Mouse (Mus musculus) olfactory bulb, adult 2 months (tissue): ENCODE measurements at regions not wholly inside any gene's neighbourhood (a gene's known extent, or its start where the extent isn't known, plus 50 kb on each side); places are given as distances from the start of the nearest gene placed in this dataset.

Source experiments
- H3K27ac ChIP-seq: fragments of 200-500 bp; 2 replicates; pipeline ENCODE4 v1.5.1; 2012; ENCODE audit warnings: low read depth, low read length; ENCODE audit not compliant: insufficient read depth
- H3K4me1 ChIP-seq: fragments of 200-500 bp; 2 replicates; pipeline ENCODE4 v1.6.1; 2012; ENCODE audit warnings: low read length; ENCODE audit not compliant: control insufficient read depth, insufficient read depth
- H3K4me3 ChIP-seq: fragments of 200-500 bp; 2 replicates; pipeline ENCODE4 v1.5.1; 2012; ENCODE audit warnings: mild to moderate bottlenecking, low read depth, low read length, moderate library complexity; ENCODE audit not compliant: insufficient read depth
- CTCF ChIP-seq: fragments of 200-500 bp; IDR thresholded peaks from 2 replicates; pipeline ENCODE4 v1.5.1; 2012; ENCODE audit warnings: low read depth, mild to moderate bottlenecking, low read length, moderate library complexity; ENCODE audit not compliant: insufficient read depth
- POLR2A ChIP-seq: fragments of 200-500 bp; IDR thresholded peaks from 2 replicates; pipeline ENCODE4 v1.6.1; 2012; ENCODE audit warnings: mild to moderate bottlenecking, low read depth, low read length, moderate library complexity; ENCODE audit not compliant: insufficient read depth
- WGBS: fragments of 180-500 bp; shearing (Covaris S2); methylation state at CpG from one replicate; pipeline ENCODE4 v1.1.7; 2018; 5-methylcytosine and 5-hydroxymethylcytosine counted together

GRCm38 (mm10) chr15:61161397-61161796, 238.6 kb upstream of the A1bg start:
- no peak overlapping the region for H3K27ac ChIP-seq
- H3K4me3 ChIP-seq = no peak overlapping the region
- peaks cover 8% of the 10 kb centered on the region; the same call in 1 of the 2 replicates for H3K4me1 ChIP-seq
- TF ChIP-seq CTCF (no peak), POLR2A (no peak)
- WGBS = 74% methylated on average over 5 of the region's 5 CpGs

GRCm38 (mm10) chr15:61160666-61161065, 237.9 kb upstream of the A1bg start:
- Histone ChIP-seq H3K27ac (no peak overlapping the region), H3K4me1 (peaks cover 8% of the 10 kb centered on the region; the same call in 1 of the 2 replicates), H3K4me3 (no peak overlapping the region)
- WGBS = 88% methylated on average over 1 of the region's 1 CpGs
- TF ChIP-seq POLR2A (no peak), CTCF (no peak)

GRCm38 (mm10) chr15:61159552-61159951, 236.7 kb upstream of the A1bg start:
- TF ChIP-seq POLR2A (no peak), CTCF (no peak)
- no peak overlapping the region for H3K4me3 ChIP-seq
- peaks cover 8% of the 10 kb centered on the region; the same call in 1 of the 2 replicates for H3K4me1 ChIP-seq
- H3K27ac ChIP-seq = no peak overlapping the region
- WGBS = 97% methylated on average over 5 of the region's 5 CpGs

- Histone ChIP-seq H3K27ac (no peak overlapping the region), H3K4me1 (peaks cover 8% of the 10 kb centered on the region; the same call in 1 of the 2 replicates), H3K4me3 (peak overlapping the region; percentile 41)
- WGBS = 20% methylated on average over 13 of the region's 13 CpGs
- TF ChIP-seq POLR2A = no peak
- TF ChIP-seq CTCF = no peak
Observed at GRCm38 (mm10) chr15:61158041-61158545, 235.3 kb upstream of the A1bg start.

- peak; percentile 96 for TF ChIP-seq CTCF
- TF ChIP-seq POLR2A = no peak
- no peak overlapping the region for H3K27ac ChIP-seq
- H3K4me3 ChIP-seq = no peak overlapping the region
- 2% methylated on average over 13 of the region's 13 CpGs for WGBS
- H3K4me1 ChIP-seq = peaks cover 8% of the 10 kb centered on the region; the same call in 1 of the 2 replicates
Observed at GRCm38 (mm10) chr15:61157543-61157942, 234.7 kb upstream of the A1bg start.

- TF ChIP-seq POLR2A = no peak
- Histone ChIP-seq H3K4me3 (no peak overlapping the region), H3K27ac (no peak overlapping the region), H3K4me1 (peaks cover 8% of the 10 kb centered on the region; the same call in 1 of the 2 replicates)
- WGBS = 85% methylated on average over 7 of the region's 7 CpGs
Observed at GRCm38 (mm10) chr15:61155530-61155929, 232.7 kb upstream of the A1bg start.

GRCm38 (mm10) chr15:61154166-61154565, 231.4 kb upstream of the A1bg start:
- no peak overlapping the region for H3K4me3 ChIP-seq
- peaks cover 8% of the 10 kb centered on the region; the same call in 1 of the 2 replicates for H3K4me1 ChIP-seq
- TF ChIP-seq POLR2A (no peak), CTCF (no peak)
- no peak overlapping the region for H3K27ac ChIP-seq
- WGBS = 70% methylated on average over 12 of the region's 12 CpGs

GRCm38 (mm10) chr15:61142851-61143250, 220.0 kb upstream of the A1bg start:
- Histone ChIP-seq H3K4me1 (no peaks in the 10 kb centered on the region), H3K4me3 (no peak overlapping the region), H3K27ac (no peak overlapping the region)
- WGBS = 45% methylated on average over 3 of the region's 3 CpGs
- TF ChIP-seq POLR2A = no peak
- TF ChIP-seq CTCF = no peak

- H3K27ac ChIP-seq = no peak overlapping the region
- WGBS = 56% methylated on average over 5 of the region's 5 CpGs
- TF ChIP-seq CTCF = no peak
- TF ChIP-seq POLR2A = no peak
- no peaks in the 10 kb centered on the region for H3K4me1 ChIP-seq
- no peak overlapping the region for H3K4me3 ChIP-seq
Observed at GRCm38 (mm10) chr15:61139151-61139550, 216.3 kb upstream of the A1bg start.

GRCm38 (mm10) chr15:61136781-61137180, 214.0 kb upstream of the A1bg start:
- WGBS = 26% methylated on average over 2 of the region's 2 CpGs
- H3K4me3 ChIP-seq = no peak overlapping the region
- no peaks in the 10 kb centered on the region for H3K4me1 ChIP-seq
- H3K27ac ChIP-seq = no peak overlapping the region
- no peak for TF ChIP-seq CTCF
- TF ChIP-seq POLR2A = no peak
